Mouse (Mus musculus) embryonic fibroblast, embryonic 13.5 days (primary cell): Measurements from ENCODE around the gene Mcm10.

Experiments
- CTCF ChIP-seq: IDR thresholded peaks from 2 replicates; pipeline ENCODE4 v1.5.1; 2011; ENCODE audit warnings: mild to moderate bottlenecking, control low read depth, low read length, moderate library complexity, borderline replicate concordance; ENCODE audit not compliant: insufficient read depth
- POLR2A ChIP-seq: IDR thresholded peaks from 2 replicates; pipeline ENCODE4 v1.6.1; 2011; ENCODE audit warnings: low read depth, mild to moderate bottlenecking, control low read depth, low read length, moderate library complexity

GRCm38 (mm10) chr2:5023275-5023674 lies 10.7 kb upstream of the Mcm10 start:
- TF ChIP-seq CTCF, result no peak
- TF ChIP-seq POLR2A, result no peak
